Mouse (Mus musculus) lung, postnatal 4 days (tissue): ENCODE measurements at regions not wholly inside any gene's neighbourhood (a gene's known extent, or its start where the extent isn't known, plus 50 kb on each side); places are given as distances from the start of the nearest gene placed in this dataset.

Experiments used
- DNase-seq, 2 experiments: peaks; one replicate each; pipeline ENCODE4 v3.0.0; 2021

DNA sequence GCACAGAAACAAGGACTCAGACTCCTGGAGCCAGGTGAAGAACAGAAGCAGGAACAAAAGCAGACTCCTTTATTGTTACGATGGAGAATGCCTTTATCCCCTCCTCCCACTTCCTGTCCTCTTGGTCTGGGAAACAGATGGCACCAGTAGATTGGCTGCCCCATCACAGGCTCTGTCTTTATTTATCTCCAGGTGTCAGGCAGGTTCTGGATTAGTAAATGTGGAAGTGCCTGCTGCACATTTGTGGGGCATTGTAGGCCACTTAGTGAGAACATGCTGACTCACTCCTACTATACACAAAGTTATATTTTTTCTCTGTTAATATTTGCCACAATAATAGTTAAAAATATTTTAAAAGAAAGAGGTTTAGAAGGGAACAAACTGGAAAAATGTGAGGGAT, 426.0 kb downstream of the Tmem161b start:
- DNase-seq = no peak

DNA sequence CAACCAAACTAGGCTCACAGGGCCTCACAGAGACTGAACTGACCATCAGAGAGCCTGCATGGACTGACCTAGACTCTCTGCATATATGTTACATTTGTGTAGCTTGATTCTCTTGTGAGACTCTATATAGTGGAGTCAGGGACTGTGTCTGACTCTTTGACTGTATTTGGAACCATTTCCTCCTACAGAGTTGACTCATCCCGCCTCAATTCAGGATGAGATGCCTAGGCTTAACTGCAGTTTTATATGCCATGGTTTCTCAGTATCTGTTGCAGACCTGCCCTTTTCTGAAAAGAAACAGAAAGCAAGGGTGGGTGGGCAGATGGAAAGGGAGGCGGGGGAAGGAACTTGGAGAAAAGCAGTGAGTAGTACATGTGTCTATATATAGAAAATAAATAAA, 441.9 kb downstream of the Tmem161b start:
- DNase-seq = no peak

DNA sequence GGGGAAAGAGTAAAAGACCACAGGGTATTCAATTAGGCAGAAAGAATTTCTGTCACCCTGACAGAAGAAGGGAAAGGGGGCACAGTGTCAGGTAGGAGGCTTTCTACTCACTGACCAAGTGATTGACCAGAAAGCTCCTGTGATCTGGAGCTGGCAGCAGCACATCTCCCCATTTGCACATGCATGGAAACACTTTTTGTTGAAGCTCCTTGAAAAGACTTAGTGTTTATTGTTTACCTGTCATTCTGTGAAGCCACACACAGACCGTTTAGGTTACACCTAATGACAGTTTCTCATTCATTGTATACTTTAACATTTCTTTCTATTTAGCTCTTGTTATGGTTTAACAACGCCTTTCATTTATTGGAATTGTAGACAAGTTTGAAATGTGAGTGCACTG, 458.9 kb downstream of the Tmem161b start:
- DNase-seq = no peak

DNA sequence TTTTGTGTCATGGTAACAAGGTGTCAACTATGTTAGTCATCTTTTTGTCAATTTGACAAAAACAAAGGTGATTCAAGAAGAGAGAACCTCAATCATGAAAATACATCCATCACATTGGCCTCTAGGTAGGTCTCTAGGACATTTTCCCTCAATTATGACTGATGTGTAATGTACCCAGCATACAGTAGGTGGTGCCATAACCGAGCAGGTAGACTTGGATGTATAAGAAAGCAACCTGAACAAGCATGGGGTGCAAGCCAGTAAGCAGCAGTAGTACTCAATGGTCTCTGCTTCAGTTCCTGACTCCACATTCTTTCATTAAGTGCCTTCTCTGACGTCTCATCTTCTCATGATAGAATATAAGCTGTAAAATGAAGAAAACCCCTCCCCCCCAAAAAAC, 463.8 kb downstream of the Tmem161b start:
- no peak for DNase-seq

DNA sequence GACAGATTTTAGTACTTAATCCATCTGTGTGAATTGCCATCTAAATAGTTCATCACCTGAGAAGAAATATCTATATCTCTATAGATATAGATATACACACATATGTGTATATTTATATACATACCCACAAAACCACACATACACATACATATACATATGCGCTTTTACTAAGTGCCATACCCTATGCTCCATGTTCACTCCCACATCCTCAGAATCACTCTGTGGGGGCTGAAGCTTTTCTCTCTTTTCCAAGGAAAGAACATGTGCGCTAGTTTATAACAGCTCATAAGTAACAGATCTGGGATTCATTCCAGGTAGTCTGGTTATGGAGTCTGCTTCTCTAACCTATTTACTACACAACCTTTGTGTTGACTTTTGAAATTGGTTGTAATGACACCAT, 471.4 kb downstream of the Tmem161b start:
- no peak for DNase-seq

DNA sequence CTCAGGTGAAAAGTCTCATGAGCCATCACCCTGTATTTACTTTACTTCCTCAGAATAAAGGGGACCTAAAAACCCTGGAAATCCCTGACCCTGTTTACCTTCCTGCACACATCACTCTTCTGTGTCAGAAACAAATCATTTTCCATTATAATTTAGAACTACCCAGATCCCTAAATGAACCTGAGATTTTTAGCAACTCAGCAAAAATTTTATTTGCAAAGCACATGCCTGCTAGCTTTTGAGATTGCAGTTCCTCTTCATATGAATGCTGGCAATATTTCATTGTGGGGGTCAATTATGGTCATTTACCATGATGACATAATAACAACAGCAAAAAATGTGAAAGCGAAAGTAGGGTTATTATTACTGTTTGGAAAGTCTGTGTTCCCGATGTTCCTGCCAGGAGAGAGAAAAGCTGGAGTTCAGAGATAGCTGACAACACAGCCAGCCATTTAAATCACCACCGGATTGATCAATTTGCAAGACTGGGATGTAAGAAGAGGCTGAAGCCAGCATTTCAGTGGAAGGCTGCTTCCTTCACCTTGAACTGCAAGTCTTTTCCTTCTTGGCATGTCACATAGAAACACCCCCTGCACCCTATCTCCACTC, 476.5 kb downstream of the Tmem161b start:
- no peak for DNase-seq

DNA sequence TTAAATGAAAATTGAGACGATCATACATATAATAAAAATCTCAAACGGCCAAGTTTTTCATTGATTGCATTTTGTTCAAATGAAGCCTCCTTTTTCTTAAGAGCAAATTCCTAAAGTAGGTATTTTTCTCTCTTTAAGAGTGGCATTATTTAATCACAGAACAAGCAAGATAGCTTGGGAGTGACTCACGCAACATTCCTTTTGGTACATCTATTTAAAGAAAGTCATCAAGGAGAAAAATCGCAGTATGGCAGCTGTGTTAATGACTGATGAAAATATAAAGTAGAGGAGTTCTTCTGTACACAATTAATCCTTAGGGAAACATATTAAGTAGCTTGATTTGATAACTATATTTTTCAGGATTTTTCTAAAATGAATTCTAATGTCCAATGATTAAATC, 448.0 kb upstream of the Ccnh start:
- DNase-seq = no peak

DNA sequence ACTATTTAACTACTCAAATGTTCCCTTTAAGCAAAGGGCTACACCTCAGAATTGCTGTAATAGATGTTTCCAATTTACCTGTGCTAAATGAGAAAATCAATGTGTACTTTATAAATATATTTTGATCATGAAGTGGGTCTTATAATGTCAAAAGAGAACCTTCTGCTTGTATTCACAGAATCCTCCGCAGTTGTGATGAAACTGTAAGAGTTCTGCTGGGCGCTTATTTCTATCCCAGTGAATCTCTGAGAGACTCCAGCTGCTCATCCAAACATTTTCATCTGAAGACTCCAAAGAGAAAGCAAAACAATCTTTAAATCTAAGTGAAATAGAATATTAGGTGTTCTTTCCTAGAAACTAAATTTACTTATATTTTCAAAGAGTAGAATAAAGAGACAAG, 440.9 kb upstream of the Ccnh start:
- no peak for DNase-seq

DNA sequence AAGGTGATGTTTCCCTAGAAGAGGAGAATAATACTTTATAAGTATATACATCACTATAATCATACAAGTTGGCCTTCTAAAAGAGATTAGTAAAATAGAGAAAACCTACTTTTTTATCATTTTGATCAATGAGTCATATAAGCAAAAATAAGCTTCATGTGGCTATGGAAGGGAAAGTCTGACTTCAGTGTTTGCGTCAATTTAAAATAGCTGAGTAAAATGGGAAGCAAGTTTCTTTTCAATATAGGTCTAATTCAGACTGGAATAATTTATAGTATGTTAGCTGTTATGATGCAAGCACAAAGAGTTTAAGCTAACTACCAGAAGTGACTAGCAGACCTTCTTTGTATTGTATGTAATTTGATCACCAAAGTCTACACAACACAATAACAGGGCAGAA, 440.0 kb upstream of the Ccnh start:
- DNase-seq = no peak

DNA sequence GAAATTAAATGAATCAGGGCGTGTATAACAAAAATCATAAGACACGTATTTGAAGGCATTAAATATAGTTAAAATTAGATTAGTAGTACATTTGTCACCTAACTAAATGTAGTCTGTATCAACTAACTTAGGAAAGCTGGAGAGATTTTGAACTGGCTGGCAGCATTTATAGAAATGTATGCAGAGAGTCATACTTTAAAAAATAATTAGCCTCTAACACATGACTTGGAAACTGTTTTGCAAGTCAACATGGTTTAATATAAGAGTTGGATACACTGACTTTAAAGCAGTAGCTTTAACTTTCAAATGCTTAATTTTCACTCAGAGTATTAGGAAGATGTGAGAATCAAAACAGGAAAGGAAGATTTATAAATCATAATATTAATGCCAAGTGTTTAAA, 439.1 kb upstream of the Ccnh start:
- no peak for DNase-seq

DNA sequence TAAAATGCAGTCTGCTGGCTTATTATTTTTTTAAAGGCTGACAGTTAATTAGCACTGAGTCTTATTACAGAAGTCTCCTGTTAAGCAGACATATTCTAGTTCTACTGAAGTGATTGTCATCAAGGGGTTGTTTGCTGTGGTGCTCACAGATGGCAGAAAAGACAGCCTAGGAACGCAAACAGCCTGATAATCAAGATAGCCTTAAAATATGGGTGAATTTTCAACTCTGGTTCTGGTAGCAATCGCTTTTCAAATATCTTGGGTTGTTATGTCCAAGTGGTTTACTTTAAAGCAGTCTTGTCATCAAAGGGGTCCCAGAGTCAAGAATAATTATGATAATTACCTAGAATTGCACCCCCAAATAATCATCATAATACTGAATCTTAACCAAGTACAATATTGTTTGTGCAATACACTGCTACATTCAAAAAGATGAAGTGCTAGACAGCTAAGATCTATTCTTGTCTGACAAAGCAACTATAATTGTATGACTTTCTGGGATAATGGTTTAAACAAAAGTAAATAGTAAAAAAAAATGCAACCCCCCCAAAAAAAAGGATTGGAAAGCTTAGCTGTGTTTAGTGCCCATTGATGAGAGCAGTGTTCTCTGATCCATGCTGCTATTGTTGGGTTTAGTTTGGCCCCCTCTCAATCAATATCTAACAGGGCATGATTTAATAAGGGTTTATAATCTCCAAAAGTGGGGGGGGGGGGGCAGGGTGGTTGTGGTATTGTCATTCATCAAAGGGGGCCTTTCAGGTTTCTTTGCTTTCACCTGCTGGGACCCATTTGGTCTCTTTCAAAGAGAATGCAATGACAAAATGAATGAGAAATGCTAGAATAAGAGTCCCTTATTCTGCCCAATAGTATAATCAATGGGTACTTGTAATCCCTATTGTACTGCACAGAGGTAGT, 437.4 kb upstream of the Ccnh start:
- DNase-seq = no peak

DNA sequence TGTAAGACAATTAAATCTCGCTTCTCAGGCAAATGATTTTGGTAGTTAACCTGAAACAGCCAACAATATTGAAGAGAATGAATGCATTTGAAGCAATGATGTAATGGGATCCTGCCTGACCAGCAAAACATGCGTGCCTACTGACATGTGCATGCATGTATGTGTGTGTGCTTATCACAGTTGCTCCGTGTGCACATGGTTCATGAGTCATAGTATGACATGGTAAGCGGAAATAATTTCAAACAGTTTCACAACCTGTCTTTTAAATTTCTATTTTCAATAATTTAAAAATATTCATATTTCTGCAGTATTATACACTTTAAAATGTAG, 436.8 kb upstream of the Ccnh start:
- no peak for DNase-seq

DNA sequence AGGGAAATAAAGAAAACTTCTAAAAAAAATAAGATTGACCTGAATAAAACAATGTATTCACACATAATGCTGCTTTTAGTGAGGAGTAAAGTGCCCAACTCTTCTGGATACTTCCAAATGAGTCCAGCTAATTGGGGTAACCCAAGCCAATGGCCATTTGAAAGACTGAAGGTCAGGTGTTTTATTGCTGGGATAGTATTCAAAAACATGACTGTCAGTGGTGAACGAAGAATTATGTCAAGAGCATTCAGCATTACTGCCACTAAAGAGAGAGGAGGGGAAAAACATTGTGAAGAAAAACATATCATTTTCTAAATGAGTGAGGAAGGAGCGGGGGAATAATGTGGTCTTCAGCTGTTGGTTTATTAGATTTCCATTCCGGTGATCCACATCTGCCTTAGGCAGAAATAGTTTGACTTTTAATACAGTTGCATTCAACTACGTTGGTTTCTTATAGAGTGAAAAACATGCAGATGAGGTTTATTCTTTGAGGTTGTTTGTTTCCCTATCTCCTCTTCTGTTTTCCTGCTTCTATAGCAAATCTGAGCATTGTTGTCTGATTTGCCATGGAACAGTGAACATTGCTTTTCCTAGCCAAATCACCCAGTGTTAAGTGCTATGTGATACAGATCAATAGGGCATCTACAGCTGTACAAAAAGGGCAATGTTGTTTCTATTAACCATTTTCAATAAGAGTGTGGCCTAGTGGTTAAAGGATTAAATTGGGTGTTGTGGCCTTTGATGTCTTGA, 435.3 kb upstream of the Ccnh start:
- no peak for DNase-seq

DNA sequence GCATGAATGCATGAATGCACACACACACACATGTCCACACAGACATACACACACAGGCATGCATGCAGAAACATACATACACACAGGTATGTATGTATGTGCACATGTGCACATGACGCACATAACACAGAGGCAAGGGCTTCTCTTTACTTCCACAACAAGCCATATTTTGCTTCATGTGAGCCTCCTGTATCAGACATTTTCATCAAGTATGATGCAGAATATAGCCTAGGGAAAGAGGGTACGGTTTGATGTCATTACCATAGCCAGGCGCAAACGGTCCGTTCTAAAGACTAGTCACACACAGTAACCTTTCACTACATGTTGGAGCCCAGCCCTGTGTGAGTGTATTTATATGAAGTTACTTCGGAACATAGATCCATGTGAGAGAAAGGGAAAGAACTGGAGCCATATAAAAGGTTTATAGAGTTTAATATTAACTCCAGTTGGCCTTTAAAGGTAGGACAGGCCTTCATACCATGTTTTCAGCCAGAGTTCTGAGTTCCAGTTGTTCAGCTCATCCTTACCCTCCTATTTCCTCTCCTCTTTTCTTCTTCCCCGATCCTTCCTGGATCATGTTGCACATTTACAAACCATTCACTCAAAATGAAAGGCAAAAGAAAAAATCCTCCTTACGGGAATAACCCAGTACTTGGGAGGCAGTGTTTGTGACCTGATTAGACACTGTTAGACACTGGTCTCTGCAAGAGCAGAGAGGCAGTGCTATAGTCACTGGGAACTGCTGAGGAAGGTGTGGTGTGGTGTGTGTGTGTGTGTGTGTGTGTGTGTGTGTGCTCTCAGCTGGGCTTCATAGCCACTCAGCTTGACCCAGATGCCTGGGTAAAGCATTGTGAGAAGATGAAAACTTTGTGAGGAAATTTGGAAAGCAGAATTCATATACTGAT, 434.1 kb upstream of the Ccnh start:
- no peak for DNase-seq

DNA sequence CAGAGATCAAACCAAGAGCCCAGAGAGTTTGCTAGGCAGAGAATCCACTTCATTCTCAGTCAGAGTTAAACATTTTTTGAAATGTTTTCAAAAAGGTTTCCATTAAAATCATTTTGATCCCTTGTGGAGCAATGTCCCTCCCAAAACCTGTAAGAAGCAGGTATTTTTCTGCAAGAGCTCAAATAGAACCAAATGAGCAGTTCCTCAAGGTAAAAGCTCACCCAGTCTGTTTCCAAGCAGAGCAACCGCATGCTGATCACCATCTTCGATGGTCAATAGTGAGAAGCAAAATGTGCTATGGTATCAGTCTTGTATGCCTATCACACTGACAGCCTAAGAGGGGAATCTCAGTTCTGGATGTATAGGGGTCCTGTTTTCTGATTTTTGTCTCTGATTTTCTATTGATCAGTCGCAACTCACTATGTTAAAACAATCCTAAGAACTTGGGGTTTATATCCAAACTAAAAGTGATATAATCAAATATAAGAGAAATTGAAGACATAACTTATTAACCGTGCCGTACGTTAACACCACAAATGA, 432.3 kb upstream of the Ccnh start:
- no peak for DNase-seq

DNA sequence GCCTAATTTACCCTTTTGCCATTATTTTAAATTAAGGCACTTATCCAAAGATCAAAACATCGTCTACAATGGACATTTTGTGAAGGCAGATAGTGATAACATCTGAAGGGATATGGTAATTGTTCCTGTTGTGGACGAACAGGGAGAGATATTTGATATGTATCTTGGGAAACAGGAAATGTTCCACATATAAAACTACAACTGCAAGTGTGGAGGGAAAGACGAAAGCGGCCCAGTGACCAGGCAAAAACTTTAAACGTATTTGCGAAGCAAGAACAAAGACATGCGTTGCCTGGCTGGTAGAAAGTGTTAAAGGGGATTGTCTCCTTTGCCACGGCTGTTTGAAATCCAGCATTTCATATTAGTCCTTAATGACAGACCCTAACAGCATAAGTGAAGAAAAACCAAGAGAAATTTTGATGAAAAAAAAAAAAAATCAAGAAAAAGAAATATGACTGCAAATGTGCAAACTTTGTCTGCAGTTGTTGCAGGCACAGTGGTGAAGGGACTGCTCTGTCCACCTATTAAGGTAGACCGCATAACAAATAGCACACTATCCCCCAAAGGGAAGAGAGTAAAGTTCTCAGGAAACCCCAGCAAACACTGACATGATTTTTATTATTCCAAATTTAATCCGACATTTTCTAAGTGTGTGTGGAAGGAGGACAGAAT, 431.2 kb upstream of the Ccnh start:
- DNase-seq = no peak

DNA sequence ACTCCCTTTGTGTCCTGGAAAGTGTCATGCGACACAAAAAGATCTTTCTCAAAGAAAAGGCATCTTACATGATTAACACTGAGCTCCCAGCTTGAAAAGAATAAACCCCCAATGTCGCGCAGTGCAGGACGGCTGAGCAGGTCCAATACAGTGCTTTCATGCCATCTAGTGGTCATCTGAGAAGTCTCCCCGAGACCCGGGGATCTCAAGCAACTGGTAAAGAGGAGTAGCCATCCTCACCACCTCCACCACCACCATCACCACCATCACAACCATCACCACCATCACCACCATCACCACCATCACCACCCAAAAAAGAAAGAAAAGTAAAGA, 430.7 kb upstream of the Ccnh start:
- DNase-seq = peak; percentile 35 to 58

DNA sequence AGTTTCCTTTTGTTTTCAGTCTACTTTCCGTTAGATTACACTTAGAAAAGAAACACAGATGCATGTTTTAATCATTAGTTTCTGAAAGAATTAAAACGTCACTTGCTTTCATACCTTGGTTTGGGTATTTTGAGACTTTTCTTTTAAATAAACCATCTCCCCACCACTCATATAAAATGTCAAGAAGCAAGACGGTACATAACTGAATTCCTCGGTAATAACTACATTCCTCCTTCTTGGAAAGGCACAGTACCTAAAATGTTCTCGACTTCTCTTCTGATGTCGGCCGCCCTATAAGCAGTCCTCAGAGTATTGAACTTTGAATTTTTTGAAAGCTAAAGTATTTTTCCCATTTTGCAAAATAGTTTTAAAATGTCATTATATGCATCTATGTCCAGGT, 430.1 kb upstream of the Ccnh start:
- DNase-seq = no peak

DNA sequence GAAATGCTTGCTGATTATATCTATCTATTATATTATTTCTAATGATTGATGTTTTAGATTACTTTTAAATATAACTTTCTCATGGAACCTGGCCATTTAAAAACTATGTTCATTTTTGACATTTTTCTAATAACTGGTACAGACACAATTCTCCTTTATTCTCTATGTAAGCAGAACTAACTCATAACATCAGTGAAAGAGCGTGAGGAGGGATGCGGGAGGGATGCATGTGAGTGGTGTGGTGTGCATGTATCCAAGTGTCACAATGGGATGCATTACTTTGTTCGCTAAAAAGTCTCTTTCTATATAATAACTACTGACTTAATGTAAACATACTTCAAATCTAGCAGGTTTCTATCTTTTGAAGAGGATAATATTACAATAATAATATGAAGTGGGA, 428.7 kb upstream of the Ccnh start:
- DNase-seq = no peak

DNA sequence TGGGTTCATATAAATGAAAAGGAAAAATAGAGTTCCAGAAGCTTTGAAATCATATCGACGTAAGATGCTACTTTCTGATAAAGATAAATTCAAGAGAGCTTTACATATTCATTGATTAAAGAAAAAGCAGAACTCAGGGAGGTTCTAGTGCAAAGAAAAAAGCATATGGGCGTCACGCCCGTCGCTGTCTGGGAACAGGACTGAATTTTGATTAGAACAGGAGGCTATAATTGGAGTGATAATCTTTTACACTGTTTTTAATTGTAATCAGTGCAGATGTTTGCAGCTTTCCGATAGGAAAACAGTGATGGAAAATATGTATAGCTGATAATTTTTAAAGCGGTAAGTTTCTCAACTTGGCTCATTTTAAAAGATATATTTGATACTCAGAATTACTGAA, 428.2 kb upstream of the Ccnh start:
- no peak for DNase-seq

DNA sequence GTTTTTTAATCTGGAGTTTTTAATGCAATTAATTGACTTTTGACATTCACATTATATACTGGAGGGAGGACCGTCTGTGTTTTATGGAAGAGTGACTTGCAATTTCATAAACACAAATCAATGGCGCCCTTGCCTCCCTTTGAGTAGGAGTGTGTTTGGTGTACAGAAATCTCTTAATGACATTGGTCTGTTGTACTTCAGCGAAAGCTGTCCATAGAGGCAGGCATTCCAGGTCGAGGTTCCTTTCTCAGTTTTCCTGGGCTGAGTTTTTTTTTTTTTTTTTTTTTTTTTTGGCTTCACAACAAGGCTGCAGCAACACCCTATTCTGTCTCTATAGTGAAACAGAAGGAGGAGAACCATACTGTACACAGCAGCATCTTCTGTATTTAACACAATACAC, 427.4 kb upstream of the Ccnh start:
- DNase-seq = no peak

DNA sequence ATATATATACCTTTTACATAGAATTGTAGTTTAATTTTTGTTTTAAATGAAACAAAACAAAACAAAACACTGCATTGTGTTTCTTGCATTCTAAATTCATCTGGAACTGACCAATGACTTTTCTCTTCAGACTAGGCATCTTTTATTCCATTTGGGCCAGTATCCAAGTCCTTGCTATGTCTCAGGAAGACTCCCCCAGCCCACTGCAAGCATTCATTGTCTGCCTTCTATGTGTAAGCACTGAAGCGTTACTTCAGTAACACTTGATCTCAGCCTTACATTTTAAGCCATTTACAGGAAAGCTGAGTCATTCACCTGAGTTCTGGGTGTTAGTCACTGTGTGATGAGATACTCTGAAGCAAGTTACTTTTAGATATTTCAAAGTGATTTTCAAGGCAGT, 425.3 kb upstream of the Ccnh start:
- no peak for DNase-seq
